Mouse (Mus musculus): ENCODE measurements around the gene Prss8.

DNA sequence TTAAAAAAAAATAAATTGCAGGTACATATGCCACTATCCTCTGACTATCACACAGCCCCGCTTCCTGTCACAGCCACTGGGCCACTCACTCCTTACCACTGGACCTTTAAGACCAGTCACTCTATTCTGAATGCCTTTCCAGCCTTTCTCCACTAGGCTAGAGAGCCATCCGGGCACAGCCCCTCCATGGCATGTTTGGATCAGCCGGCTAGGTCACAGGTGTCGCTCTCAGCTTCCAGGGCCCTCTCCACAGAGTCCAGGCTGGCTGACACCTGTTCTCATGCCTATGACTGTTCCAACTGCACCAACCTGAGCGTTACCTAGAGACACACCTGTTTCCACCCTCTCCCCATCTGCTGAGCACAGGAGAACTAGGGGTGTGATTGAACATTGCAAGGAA lies 1.3 kb downstream of the Prss8 start:
- TF ChIP-seq CTCF (IDR thresholded peaks at IDR 0.05; ENCODE audit: borderline replicate concordance, control insufficient read depth, extremely low read depth, insufficient read depth, low read length, poor library complexity) (no peak), POLR2A (IDR thresholded peaks at IDR 0.05; ENCODE audit: control insufficient read depth, extremely low read depth, insufficient read depth, low read length, poor library complexity) (no peak)

Measured in thymus, adult 2 months (tissue).